Mouse (Mus musculus) layer of hippocampus, postnatal 14 days (tissue): Measurements from ENCODE around the gene Lrrfip1. TPM values are rescaled to one million over a fixed set of nuclear protein-coding genes. Genes with fewer than 3 reads are reported as not detected.
A peak's percentile ranks its signal among the peaks of the same experiment; 100 is the strongest.

Experiments used
- DNase-seq, 2 experiments: peaks; one replicate each; pipeline ENCODE4 v3.0.0; 2021 to 2022; ENCODE audit warnings: low spot score in 2 of 2, mixed read lengths in 1 of 2
- total RNA-seq, 2 experiments: library from RNA; stranded (reverse); gene quantifications; 2 replicates each; pipeline ENCODE4 v1.2.3; 2021

Gene Lrrfip1
- total RNA-seq, 2 experiments from 2014 or later, result 73.0 to 82.7 TPM

DNA sequence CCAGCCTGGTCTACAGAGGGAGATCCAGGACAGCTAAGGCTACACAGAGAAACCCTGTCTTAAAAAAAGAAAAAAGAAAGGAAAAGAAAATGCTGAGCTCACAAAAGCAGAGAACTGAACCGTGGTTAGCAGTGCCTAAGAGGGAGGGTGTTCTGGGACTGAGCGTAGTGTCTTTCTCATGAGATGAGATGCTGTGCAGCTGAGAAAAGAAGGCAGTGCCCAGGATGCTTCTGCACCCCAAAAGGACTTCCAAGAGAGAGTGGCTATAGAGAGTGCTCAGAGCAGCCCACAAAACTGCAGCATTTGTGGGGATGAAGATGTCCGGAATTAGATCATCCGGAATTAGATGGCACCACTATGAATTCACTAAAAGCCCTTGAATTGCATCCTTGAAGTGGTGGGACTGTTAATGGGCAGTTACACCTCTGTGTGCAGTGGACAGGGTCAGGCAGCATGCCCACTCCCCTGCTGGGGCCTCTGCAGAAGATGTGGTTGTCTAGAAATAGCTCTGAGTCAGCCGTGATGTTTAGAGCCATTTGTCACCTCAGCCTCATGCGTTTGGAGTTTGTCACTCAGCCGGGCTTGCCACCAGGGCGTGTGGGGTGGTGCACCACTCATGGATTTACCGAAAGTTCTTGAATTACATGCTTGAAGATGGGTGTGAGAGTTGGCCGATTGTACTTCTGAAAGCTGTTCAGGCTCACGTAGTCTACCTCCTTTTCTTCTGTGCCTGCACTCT is 23.8 kb downstream of the Lrrfip1 start:
- no peak for DNase-seq

DNA sequence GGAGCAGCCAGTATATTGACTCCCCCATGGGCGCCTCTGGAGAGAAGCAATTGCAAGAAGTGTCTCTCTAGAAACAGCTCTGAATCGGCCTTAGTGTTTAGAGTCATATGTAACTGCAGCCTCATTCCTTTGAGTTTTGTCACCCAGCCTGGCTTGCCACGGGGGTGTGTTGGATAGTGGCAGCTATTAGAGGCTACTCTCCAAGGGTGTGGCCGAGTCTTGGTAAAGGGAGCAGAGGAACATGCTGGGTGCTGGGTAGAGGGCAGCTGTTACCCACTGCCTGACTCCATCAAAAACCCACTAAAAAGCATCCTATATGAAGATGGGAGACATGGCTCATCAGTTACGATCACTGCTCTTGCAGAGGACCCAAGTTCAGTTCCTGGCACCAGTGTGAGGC is 24.7 kb downstream of the Lrrfip1 start:
- DNase-seq, result no peak

DNA sequence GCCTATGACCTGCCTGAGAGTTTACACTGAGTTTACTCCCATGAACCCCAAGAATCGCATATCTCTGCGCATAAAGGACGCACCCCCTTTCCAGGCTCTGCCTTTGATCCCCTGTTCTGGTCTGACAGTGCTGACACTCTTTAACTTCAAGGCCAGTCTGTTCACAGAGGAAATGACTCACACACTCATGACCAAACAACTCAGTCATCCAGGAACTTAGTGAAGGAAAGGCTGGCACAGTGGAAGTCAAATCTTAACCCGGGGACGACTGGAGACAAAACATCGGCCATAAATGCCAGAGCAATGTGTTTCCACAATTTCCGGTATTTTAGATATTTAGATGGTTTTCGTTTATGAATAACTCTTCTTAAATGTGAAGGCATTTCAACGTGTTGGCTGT is 25.4 kb downstream of the Lrrfip1 start:
- DNase-seq, result no peak

DNA sequence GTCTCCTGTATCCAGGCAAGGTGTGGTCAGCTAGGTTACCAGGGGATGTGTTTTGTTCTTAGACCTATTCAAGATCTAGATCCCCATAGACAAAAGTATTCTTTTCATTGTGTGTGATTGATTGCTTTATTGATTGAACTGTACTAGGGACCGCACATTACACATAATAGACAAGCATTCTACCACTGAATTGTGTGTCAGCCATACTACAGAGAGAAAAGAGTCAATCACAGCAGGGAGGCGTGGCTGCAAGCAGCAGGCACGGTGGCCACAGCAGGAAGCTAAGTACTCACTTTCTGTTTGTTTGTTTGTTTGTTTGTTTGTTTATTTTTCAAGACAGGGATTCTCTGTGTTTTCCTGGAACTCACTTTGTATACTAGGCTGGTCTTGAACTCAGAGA is 25.9 kb downstream of the Lrrfip1 start:
- no peak for DNase-seq

DNA sequence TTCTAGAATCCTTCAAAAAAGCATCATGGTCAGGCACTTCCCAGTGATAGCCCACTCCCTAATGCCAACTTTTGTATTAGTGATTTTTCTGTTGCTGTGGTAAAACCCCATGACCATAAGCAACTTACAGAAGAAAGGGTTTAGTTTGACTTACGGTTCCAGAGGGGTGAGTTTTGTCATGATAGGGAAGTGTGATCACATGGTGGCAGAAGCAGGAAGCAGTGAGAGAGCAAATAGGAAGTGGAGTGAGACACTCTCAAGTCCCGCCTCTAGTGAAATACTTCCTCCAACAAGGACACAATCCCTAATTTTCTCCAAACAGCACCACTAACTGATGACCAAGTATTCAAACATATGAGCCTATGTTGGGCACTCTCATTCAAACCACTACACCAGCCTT is 28.4 kb downstream of the Lrrfip1 start:
- no peak for DNase-seq

DNA sequence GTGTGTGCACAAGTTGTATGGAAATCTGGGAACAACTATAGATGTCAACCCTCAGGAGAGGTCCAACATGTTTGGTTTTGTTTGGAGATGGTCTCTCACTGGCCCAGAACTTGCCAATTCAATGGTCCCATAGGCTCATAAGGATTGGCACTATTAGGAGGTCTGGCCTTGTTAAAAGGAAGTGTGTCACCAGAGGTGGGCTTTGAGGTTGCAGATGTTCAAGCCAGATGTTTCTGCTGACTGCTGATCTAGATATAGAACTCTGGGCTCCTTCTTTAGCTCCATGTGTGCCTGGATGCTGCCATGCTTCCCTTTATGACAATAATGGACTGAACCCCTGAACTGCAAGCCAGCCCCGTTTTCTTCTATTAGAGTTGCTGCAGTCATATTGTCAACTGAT is 31.8 kb downstream of the Lrrfip1 start:
- no peak for DNase-seq

DNA sequence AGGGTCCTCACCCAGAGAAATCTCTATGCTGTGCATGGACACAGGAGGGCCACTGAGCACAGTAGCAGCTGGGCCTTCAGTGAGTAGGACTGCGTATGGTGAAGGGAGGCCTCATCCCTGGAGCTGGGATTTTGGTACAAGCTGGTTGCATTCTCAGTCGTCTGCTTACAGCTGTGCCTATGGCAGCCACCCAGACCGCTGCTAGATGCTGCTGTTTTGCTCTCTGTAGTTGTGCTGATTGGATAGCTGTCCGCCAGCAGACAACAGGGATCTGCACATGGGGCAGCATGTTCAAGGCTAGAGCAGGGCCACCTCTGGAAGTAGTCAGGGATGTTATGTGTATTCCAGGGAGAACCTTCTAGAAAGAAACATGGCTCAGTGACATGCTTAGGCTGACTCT is 33.0 kb downstream of the Lrrfip1 start:
- no peak for DNase-seq

DNA sequence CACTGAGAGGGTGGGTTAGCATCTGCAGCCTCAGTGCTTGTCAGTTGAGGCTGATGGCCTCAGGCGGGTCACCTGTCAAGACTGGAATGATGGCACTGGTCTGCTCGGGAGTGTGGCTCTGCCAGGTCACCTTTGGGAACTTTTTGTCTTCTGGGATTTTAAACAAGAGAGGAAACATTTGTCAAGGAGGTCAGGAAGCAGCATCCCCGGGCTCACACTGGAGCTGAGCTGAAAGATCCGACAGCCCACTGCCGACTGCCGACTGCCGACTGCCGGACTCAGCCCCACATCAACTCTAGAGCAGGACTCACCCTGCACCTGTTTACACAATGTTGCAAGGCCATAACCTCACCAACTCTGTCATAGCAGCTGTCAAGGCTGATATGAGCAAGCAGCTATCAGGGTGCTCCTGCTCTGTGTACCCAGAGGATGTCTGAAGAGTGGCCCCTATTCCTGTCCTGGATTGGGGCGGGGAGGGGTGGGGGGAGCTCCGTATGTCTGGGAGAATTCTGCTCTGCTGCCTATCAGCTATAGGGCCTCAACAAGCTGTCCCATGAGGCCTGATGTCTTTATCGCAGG is 33.9 kb downstream of the Lrrfip1 start:
- DNase-seq, result no peak

DNA sequence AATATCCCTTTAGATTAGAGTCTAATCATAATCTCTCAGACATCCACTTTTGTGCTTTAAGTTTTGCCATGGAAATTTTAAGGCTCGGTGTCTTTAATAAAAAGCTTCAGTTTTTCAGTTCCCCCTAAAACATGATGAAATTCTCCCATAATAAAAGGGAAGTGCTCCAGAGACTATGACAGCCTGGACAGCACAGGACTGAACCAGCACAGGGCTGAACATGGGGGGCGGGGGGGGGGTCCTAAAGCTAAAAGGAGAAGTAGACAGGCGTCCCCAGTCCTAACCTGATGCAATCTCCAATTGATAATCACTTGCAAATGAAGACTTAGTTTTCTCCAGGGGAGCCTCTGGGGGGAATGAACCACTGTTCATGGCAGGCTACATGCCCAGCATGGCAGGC is 36.0 kb downstream of the Lrrfip1 start:
- DNase-seq, result no peak

DNA sequence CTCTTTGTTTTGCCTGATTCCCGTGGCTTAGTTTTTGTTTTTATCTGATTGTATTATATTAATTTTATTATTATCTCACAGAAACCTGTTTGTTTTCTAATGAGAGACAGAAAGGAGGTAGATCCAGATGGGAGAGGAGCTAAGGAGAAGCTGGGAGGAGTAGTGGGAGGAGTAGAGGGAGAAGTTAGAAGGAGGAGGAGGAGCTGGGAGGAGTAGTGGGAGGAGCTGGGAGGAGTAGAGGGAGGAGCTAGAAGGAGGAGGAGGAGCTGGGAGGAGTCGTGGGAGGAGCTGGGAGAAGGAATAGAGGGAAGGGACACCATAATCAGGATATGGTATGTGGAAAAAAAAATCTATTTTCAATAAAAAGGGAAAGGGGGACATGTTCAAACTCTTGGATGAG is 36.7 kb downstream of the Lrrfip1 start:
- DNase-seq, result no peak

DNA sequence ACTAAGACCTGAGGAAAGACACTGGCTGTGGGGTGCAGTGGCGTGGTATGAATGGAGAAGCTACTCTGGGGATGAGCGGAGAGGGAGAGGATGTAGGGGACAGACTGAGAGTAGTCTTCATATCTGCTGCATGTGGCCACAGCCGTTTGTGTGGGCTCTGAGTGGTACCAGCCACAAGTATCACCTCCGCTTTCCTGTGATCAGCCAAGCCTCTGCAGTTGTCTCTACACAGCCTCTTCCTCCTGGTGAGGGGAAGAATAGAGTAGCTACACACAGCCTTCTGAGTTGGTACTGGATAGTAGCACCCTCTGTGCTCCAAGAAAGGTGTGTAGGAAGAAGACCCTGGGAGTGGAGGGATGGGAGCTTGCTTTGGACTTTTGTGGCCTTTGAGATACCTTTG is 38.7 kb downstream of the Lrrfip1 start:
- DNase-seq, result no peak

DNA sequence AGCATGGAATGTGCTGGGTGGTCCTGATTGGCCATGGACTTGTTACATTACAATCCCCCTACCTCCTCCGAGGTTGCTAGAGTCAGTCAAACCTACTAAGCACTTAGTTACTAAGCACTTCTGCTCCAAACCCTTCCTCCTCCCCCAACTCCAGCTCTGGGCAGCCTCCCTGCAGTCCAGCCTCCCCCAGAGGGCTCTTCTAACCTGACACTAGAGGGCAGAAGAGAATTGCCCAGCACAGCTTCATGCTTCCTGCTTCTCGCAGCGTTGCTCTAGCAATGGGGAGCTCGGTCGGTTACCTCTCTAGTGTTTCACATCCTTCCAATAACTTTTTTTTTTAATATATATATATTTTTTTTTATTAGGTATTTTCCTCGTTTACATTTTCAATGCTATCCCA is 39.5 kb downstream of the Lrrfip1 start:
- no peak for DNase-seq

DNA sequence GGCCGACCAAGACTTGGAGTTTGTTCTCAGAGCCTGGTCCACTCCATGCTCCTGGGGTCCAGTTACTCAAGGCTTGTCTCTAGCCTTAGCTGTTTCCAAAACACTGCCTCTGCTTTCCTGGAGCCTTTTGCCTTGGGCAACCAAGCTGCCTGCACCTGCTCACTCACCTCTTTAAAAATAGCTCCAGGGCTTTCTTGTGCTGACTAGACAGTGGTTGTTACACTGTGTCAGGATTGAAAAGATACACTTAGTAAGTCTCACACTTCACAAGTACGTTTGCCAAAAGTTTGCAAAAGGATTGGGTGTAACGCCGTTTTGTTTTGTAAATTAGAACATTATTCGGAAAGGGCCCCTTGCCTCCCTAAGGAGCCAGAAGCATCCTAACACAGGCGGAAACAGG is 40.0 kb downstream of the Lrrfip1 start:
- DNase-seq, result no peak

DNA sequence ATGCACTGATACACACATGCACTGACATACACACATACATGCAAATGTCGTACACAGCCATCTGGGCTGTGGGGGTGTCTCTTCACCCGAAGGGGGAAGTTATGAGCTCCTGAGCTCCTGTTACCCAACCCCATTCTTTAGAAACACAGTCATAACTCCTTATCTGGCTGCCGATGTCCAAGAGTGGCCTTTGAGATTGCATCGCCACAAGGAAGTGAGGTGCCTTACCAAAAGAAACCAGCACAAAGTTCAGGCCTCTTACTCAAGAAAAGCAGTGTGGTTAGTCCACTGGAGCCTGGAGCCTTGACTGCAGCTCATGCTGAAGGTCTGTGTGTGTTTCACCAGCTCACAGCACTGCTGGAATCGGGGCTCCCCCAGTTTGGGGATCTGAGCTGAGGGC is 43.1 kb downstream of the Lrrfip1 start:
- no peak for DNase-seq

DNA sequence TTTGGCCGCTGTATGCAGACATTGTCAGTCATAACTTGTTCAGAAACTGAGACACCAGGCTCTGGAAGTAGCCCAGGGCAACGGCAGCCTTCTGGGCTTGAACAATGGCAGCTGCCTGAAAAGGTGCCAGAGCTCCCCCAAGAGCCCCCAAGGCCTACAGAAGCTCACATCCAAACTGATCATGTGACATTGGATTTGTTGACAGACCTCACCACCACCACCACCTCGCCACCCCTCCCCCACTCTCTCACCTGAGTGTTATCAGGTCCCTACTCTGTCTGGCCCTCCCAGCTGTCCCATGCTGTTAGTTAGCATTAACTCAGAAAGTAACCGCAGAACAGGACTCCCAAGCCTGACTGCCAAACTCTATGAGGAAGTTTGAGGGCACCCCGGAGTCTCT is 44.7 kb downstream of the Lrrfip1 start:
- no peak for DNase-seq

DNA sequence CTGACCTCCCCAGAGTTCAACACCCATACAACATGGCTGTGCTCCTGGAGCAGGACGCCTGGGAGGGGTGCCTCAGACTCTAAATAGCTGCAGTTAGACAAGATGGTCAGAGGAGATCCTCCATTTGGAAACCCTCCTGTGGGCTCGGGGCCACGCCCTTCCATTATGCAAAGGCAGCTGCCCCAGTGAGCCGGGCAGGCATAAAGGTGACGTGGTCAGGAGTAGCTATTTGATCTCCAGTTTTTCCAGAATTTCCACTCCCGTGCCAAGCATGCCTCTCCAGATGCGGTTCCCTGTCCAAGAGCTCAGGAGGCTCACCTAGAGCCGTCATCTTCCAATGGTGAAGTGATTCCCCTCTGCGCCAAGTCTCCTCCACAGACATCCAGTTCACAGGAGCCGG is 45.6 kb downstream of the Lrrfip1 start:
- no peak for DNase-seq

DNA sequence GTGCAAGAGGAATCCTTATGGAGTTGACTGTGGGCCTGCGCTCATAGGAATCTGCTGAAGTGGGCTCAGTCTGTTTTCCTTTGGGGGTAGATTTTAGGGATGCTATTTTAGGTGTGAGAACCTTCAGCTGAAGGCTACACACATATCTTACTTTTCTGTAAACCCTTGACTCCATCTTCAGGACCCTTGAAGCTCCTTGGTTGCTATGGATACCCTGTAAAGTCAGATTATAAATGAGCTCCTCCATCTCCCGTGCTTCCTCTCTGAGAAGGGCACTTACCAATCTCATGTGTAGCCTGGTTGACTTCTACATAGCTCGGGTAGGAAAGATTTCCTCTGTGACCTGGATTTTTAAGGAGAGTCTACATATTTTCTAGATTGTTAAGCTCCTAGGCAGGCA is 46.1 kb downstream of the Lrrfip1 start:
- no peak for DNase-seq

DNA sequence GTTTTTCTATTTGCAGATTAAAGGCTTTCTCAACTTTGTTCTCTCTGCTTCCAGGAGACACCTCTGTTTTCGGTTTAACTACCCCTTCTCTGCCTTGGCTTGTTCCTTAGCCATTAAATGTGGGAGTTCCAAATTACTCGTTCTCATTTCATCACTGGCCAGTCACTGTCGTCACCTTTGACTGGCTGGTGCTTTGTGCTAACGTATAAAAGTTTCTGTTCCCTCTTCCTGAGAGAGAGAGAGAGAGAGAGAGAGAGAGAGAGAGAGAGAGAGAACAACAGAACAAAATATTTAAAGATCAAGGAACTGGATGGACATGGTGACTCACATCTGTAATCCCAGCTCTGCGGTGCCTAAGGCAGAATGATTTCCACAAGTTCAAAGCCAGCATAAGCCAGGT is 47.7 kb downstream of the Lrrfip1 start:
- no peak for DNase-seq

DNA sequence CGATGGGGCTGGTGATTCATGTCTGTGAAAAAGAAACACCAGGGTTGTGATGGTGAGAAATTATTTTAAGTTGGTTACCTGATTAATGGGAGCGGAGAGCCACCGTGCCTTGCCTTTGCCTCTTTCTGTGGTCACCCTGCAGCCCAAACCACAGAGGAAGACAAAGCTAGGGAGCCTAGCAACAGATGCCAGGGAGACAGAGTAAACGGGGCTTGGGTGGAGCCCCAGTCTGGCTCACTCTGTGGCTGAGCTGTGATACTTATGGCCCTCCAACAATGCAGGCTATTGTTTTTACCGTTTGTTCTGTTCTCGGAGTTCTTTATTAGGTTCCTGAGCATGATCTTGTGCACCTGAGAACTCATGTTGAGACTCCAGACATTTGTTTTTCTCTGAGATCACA is 50.8 kb downstream of the Lrrfip1 start:
- DNase-seq, result no peak

DNA sequence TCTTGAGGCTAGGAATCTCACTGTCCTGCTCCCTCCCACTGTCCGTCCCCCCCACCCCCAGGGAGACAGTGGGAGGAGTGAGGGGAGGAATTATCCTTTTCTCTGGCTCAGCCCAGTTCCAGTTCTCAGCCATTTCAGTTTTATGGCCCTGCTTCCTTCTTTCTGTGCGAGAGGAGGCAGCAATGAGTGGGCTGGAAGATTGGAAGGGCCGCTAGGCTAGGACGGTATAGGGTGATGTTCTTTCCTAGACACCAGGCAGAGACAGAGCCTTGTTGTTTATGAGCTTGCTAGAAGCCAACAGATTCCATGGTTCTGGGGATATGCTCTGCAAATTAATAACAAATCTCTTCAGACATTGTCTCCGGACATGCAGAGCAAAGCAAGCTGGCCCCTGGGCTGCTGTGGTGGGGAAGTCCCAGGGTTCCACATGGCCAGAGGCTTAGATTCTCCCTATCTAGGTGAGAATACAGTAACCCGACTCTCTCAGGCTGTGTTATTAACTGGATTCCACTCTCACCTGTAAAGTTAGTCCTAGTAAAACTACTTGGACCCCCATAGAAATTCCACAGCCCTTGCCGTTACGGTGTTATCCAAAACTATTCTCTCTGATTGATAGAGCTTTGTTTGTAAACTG is 53.0 kb downstream of the Lrrfip1 start:
- no peak for DNase-seq

DNA sequence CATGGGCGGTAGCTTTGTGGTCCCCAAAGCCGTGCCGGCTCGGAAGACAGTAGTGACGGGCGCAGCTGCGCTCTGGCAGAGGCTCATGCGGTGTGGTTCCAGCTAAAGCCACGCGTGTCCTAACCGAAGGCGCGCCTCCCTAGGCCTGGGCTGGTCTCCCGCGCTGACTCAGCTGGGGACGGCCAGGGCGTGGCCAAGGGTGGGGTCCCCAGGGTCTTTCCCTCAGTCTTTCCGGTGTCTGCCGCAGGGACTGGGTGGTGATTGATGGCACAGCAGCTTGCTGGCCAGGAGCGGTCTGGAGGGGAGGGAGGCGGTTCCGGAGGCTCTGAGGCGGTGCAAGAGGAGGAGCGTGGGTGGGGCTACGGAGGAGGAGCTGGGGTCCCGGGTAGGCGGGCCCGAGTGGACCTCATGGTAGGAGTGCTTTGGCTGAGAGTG is 54.2 kb downstream of the Lrrfip1 start:
- DNase-seq, result peak; percentile 77 to 80

DNA sequence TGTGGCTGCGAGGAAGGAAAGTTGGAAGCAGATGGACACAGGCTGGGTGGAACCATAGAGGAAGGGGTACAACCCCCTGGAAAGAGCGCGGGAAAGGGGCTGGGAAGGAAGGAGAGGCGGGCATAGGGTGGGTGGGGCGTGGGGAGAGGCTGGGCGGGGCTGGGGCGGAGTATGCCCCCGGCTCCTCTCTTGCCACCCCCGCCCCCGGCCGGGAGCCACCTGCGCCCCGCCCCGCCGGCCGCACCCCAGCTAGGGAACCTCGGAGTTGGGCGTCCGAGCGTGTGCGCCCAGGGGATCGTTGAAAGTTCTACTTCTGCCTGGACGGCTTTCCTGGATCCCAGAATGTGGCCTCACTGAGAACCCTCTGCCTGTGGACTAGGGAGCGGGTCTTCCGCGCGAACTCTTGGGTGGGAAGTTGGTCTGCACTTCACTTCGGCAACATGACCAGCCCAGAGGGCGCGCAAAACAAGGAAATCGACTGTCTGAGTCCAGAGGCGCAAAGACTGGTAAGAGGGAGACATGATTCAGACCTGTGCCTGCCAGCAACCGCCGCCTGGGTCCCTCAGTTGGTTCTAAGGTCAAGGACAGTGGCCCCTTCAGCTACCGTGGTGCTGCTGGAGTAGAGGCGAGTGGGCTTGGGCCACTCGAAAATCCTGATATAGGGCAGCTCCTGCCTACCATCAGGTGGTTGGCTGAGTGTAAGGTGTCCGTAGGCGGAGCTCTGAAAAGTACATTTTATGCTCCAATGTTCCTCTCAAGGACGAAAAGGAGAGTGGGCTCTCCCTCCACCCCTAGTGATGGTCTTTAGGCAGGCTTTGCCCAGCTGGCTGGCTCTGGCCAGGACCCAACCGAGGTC is 54.9 kb downstream of the Lrrfip1 start:
- no peak for DNase-seq
